Mouse (Mus musculus) cerebellum, adult 18-20 months (tissue): ENCODE results near the gene Ccdc84.
"Not testable (repeated sequence)": the region's sequence is repeated elsewhere in the genome, so short reads cannot be mapped to it uniquely, and the experiment has no call there.

Experiments used
- DNase-seq, 2 experiments: peaks; one replicate each; pipeline ENCODE4 v3.0.0; 2021

The Ccdc84 gene

DNA sequence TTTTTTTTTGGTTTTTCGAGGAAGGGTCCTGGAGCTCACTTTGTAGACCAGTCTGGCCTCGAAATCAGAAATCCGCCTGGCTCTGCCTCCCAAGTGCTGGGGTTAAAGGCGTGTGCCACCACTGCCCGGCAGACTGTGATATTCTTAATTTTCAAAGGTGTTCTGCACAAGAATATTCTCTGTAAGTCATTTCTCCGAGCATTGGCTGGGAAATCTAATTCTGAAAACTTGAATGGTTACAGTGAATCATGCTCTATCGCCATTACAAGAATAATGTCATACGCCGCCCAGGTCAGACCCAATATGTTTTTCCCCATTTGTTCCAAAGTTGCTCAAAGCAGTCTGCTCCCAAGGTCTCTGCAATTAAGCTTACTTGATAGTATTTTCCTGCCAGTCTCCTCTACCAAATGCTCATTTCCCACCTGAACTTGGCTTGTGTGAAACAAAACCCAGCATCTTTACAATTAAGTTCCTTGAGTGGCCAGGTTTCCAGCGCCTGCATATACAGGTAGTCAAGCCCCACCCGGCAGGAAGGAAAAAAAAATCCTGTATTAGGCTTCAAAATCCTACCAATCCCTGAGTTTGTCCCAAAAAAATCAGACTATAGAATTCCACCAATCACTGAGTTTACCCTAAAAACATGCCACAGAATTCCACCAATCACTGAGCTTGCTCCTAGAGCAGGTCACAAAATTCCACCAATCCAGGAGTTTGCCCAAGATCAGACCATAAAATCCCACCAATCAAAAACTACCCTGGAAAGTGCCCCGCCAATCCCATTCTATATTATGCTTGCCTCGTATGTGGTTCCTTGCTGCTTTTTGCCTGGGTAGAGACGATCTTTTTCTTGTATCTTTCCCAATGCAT is at the start of gene Ccdc84:
Gene Ccdc84 (minus strand): TSS at position 51 of the 867 bp plus-strand sequence.
- peak; percentile 23 to 38 for DNase-seq

DNA sequence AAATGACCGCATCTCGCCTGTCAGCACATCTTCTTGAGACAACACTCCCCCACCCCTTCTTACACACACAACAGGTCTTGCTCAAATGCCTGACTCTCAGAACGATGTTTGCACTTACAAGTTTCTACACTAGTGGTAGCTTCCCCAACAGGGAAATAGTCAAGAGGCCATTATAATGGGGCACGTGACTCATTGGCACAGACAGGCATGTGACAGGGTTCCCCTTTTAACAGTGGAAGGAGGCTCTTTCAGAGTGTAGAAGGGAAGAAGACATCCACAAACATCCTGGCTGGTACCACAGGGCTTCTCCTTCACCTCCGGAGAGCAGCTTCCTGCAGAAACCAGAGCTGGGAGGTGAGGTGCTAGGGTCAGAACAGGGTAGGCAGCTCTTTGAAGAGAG is 43.6 kb upstream of the Ccdc84 start:
- no peak for DNase-seq

DNA sequence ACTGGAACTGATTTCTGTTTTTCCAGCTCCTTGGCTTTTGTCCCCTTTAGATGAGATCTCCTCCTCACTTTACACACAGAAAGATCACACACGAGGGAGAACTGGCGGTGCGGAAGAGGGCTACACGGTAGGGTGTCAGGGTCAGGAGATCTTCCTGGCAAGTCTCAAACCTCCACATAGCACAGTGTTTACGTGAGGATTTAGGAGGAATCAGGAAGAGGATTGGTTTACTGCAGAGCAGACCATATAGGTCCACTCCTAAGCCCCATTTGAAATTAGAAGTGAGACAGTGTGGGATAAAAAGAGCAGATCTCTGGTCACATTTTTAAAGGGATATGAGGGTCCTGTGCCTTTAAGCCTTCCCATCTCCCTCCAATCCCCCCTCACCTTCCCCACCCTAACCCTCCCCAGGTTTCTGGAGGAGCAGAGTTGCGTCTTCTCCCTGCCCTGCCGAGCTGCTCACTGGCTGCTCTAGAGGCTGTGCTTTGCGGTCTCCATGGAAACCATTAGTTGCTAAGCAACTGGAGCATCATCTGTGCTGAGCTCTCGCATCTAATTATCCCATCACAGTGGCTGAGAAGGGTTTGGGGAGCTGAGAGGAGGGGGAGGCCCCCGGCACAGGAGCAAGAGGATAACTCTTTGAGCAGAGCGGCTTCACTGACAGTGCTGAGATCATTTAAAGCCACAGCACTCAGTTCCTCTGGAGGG is 38.8 kb upstream of the Ccdc84 start:
- peak; percentile 38 to 58 for DNase-seq

DNA sequence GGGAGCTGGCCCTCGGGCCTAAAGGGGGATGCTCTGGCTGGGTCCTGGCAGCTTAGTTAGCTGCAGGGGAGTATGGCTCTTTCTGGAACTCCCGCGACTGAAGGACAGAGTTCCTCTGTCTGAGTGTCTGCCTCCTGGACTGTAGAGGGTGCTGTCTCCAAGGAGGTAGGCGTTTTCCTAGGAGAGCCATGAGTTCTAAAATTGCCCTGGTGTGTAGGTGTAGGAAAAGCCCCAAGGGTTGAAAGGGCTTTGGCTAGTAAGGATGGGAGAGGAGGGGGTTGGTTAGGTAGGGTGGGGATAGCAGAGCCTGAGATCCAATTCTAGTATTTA is 36.5 kb upstream of the Ccdc84 start, which contains the start of gene Upk2:
Gene Upk2 (minus strand): TSS at position 86 of the 330 bp plus-strand sequence.
- DNase-seq, result no peak

DNA sequence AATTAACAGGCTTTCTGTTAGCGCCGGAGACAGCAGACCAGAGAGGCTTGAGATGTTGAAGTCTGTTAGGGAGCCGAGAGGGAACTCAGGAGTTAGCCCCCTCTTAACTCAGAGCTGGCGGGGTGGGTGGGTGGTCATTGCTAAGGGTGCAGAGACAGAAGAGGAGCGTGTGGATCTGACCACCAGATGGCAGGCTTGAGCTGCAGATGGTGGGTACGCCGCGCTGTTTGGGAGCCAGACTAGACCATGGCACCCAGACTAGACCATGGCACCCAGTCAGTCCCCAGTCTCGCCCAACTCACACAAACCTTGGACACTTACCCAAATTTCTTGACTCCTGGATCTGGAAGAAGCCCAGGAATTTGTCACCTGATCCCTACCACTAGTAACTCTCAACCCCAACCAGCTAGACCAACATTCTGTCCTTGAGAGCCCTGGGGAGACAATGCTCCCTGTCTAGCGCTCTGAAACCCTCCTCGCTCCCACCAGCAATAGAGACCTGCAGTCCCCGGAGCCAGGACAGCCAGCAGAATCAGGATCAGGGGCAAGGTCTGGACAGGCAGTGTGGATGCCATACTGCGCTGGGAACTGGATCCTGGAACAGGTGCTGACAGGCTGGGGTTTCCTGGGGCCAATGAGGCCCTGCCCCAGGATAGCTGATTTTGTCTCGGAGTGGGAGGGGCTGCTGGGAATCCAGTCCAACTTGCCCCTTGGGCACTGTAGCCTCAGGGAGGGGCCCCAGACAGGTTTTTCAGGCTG is 35.9 kb upstream of the Ccdc84 start:
- peak; percentile 84 to 90 for DNase-seq

DNA sequence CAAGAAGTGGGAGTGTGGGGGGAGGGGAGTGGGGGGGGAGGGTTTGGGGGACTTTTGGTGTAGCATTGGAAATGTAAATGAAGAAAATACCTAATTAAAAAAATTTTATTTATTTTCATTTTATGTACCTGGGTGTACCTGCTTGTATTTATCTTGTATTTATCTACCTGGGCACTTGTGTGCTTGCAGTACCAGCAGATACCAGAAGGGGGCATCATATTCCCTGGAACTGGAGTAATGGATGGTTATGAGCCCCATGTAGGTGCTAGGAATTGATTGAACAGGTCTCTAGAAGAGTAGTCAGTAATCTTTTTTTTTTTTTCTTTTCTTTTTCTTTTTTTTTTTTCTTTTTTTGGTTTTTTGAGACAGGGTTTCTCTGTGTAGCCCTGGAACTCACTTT is 32.0 kb upstream of the Ccdc84 start:
- DNase-seq, result peak in 1 of 2 experiments; percentile 18

DNA sequence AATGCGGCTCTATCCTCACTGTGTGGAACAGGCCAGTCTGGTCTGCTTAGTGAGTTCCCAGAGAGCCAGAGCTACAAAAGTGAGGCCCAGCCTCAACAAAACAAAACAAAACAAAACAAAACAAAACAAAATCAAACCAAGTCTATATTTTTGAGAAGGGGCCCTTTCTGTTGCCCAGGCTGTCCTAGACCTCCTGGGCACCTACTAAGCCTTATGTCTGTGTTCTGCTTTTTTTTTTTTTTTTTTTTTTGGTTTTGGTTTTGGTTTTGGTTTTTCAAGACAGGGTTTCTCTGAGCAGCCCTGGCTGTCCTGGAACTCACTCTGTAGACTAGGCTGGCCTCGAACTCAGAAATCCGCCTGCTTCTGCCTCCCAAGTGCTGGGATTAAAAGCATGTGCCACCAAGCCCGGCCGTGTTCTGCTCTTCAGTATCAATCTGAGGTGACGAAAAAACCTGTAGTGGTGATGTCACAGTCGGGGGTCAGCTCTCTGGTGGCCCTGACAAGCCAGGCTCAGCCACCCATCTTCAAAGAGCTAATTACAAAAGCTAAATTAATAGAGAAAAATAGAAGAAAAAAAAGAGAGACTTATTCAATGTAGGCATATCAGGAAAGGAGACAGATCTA is 26.1 kb upstream of the Ccdc84 start:
- not testable (repeated sequence) for DNase-seq

DNA sequence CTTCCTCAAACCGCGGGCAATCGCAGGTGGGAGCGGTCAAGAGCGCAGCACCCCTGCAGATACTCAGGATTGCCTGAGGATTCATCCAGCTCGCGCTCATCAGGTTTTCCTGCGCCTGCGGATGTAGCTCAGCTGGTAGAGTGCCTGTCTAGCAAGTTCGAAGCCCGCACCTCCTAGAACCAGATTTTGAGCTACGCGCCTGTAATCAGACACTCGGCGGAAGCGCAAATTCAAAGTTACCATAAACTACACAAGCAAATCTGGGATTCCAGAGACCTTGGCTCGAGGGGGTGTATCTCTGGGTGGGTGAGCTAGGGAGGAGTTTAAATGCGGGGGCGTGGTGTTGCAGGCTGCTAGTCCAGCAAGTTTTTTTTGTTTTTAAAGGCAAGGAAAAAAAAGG is 22.6 kb upstream of the Ccdc84 start, which contains the start of gene Foxr1:
Gene Foxr1 (minus strand): TSS at position 176 of the 400 bp plus-strand sequence.
- no peak for DNase-seq

DNA sequence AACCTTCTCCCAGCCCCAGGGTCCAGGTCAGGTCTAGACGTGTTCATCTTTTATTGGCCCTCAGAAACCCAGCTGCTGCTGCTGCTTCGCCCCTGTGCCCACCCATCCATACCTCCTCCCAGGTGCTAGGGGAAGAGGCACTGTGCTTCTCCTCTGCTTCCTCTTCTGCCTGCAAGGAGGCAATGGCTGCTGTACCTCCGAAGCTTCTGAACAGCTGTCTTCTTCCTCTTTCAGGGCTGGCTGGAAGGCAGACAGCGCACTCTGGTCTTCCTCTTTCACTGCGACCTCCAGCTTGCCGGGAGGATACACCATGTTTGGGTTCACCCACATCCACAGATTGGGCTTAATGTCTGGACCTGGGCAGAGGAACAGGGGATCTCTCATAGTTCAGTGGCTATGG is 17.4 kb upstream of the Ccdc84 start:
- DNase-seq, result no peak

DNA sequence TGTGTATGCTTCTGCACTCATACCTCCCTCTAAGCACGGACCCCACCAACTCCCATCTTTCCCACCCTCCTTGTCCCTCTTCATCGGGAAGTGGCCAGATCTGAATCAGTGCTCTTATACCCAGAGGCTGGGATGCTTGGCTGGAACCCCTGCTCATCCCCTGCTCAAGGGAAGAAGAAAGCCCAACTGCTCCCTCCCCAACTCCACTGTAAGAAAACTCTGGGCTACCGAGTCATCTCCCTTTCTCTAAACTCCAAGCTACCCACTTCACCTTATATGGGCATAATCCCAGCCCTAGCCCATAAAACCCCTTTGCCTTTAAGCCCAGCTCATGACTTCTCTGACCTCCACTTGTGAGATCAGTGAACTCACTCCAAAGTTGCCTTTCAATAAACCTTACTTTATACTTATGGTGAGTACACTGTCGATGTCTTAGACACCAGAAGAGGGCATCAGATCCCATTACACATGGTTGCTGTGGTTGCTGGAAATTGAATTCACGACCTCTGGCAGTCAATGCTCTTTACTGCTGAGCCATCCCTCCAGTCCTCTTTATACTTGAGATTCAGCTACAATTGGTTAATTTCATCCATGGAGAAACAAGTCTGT is 14.3 kb upstream of the Ccdc84 start:
- DNase-seq, result no peak

DNA sequence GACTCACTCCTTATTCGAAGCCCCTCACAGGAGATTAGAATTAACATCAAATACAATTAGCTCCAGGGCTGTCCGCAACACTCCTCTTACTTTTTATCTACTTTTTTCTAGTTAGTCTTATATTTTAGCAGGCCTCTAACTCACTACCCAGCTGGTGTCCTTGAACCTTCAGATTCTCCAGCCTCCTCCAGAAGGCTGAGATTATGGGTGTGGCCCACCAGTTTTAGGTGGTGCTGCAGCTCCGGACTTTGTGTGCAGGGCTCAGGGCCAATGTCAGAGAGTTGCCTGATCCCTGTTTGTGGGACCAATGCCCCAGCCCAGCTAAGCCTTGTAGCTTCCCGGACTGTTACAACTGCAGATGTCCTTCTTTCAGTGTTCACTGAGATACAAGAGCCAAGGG is 5.2 kb upstream of the Ccdc84 start:
- DNase-seq, result no peak

DNA sequence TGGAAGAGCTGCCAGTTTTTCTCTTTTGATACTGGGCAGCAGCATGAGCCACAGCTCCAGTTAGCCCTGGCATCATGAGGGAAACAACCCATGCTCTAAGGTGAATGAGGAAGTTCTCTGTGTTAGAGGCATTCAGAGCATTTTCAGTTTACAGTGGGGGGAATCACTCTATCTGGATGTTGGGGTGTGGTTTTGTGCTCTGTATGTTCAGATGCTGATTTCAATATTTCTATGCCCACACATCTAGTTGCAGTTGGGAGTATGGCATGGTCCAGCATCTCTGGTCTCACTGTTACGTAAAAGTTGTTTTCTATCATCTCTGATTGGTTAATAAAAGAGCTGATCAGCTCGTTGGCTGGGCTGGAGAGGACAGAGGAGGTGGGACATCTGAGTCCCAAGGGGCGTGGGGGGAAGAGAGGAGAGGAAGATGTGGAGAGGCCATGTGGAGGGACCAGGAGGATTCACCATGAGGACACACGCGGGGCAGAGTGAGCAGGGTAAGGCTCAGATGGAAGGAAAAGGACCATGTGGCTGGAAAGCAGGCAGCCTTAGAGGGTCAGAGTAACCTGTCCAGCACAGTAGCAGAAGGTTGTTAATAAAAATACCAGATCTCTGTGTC is 2.0 kb upstream of the Ccdc84 start:
- no peak for DNase-seq

DNA sequence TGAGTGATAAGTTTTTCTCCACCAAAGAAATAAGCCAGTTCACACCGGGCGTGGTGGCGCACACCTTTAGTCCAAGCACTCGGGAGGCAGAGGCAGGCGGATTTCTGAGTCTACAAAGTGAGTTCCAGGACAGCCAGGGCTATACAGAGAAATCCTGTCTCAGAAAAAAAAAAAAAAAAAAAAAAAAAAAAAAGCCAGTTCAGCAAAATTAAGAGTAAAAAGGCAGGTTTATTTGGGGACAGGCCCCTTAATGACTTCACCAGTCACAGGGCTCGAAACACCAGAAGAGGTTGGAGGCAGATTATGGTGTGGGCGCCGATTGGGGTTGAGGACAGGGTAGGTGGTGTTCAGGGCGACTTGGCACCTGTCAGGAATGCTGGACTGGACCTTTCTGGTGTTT is 1.4 kb upstream of the Ccdc84 start:
- not testable (repeated sequence) for DNase-seq

DNA sequence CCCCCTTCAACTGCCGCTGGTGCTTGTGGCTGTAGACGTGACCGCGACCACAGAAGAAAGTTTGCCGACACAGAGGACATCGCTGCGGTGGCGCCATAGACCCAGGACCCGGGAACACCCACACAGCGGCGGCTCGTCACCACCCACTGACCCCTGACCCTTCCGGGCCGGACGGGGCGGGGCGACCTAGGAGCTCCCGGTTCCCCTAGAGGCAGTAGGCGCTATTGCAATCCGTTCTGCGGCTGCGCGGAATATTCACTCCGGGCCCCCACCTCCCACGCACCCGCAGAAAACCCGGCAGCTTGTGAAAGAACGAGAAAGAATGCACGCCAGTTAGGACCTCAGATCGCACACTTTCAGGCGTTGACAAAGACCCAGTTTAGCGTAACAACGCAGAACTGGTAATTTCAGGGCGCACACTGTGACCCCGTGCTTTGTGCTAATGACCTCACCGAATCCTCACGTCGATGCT is 441 bp downstream of the Ccdc84 start:
- peak; percentile 95 to 97 for DNase-seq

DNA sequence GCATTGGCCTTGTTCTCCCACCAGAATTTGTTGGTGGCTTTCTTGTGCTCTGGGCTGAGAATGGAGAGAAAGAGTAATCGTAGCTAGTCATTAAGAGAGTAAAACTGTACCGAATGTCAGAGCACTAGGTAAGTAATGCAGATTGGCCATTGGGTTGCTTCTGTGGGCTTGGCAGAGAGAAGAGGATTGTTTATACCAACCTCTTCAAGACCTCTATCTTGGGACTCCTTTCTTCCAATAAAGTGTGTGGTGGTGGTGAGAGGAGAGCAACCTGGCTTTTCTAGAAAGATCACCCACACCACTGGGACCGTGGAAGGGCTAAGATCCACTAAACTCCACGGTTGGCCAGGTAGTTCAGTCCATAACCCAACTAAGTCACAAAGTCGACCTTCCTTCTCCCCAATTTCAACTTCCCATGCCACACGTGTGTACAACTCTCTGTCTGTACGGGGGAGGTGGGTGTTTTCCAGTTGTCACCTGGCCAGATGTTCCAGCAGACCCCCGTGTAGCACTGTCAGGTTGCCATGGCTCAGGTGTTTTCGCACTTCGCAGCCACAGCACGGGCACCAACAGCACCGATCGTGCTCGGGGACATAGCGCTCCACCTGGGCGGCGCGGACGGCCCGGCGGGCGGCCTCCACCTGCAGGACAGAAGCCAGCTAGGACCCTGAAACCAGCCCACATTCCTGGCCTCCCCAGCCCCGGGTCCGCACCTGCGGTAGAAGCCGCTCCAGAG is 1.0 kb downstream of the Ccdc84 start:
- DNase-seq, result no peak

DNA sequence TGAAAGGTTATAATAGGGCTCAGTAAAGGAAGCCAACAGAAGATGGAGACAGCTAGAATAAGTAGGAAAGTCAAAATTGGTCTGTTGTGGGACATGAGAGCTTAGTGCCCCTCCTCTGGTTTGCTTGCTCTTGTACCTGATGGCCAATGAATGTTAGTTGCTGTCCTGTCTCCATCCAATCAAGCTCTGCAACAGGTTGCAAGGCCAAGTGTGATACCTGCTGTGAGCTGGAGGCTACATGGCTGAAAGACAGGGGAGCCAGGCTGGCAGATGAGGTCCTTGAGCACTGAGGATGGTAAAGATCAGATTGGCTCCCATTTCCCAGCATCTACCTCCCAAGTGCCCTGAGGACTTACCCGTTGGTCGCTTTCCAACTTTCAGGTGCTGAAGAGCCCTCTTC is 5.6 kb downstream of the Ccdc84 start:
- DNase-seq, result no peak

DNA sequence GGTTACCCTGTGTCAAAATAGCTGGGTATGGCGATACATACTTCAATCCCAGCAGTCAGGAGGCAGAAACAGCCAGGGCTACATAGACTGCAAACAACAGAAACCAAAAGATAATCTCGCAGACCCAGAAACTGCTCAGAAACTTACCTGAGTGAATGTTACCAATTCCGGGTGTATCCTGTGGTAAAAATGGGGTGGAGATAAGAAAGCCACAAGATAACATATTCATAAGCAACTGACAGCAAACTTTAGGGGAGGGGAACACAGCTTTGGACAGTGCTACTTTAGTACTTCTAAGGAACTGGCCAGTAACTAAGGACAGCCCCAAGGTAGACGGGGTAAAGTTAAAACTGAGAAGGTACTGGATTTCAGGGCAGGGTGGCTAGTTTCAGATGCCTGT is 6.1 kb downstream of the Ccdc84 start:
- no peak for DNase-seq

DNA sequence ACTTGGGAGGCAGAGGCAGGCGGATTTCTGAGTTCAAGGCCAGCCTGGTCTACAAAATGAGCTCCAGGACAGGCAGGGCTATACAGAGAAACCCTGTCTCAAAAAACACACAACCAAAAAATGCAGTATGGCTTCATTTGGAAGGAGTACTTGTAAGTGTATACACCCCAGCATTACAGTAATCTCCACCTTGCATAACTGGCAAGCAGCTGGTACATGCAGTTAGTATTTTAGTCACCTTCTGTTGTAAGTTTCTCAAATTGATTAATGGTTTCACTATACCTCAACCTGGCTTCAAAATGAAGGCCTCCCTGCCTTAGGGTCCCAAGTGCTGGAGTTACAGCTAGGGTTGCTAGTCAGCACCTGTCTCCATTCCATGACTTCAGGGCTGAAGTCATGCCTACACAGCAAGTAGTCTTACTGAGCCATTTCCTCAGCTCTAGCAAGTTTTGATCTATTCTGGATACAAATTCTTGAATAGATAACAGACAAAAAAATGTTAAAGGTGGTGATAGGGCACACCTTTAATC is 6.7 kb downstream of the Ccdc84 start:
- no peak for DNase-seq

DNA sequence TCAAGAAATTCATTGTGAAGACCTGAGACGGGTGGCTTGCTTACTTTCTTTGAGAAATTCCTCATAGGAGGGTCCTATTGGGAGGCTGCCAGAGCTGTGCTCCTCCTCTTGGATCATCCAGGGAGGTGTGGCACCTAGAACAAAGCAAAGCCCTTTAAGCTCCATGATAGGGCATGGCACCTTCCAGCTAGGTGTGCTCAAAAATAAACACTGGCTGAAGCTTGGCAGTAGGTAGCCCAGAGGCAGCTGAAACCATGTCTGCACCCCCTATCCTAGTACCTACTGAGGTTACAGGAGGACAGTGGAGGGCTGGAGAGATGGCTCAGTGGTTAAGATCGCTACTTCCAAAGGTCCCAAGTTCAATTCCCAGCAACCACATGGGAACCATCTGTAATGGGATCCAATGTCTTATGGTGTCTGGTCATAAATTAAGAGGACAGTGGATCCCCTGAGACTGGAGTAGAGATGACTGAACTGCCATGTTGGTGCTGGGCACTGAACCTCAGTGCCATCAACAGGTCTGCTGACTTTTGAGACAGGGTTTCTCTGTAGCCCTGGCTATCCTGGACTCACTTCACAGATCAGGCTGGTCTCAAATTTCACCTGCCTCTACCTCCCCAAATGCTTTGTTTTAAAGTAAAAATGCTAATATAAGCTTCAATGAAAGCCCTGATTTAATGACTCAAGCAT is 7.6 kb downstream of the Ccdc84 start:
- DNase-seq, result no peak

DNA sequence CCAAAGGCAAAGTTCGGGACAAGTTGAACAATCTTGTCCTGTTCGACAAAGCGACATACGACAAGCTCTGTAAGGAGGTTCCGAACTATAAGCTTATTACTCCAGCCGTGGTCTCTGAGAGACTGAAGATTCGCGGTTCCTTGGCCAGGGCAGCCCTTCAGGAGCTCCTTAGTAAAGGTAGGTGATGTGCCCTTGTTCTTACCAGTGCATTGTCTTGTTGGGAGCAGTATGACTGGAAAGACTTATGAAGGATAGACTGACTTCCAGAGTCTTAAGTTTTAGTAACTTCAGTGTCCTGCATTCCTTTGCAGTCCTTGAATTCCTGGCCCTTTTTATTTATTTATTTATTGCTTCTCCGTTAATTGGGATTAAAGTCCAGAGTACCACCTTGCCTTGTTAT is 9.7 kb downstream of the Ccdc84 start:
- not testable (repeated sequence) for DNase-seq
